Mouse (Mus musculus): ENCODE measurements around the gene Tmem52b. TPM values are rescaled to one million over a fixed set of nuclear protein-coding genes. Genes with fewer than 3 reads are reported as not detected.
A peak's percentile ranks its signal among the peaks of the same experiment; 100 is the strongest.

Tmem52b gene
- polyA plus RNA-seq, 1 experiment from 2014 or later = not detected

DNA sequence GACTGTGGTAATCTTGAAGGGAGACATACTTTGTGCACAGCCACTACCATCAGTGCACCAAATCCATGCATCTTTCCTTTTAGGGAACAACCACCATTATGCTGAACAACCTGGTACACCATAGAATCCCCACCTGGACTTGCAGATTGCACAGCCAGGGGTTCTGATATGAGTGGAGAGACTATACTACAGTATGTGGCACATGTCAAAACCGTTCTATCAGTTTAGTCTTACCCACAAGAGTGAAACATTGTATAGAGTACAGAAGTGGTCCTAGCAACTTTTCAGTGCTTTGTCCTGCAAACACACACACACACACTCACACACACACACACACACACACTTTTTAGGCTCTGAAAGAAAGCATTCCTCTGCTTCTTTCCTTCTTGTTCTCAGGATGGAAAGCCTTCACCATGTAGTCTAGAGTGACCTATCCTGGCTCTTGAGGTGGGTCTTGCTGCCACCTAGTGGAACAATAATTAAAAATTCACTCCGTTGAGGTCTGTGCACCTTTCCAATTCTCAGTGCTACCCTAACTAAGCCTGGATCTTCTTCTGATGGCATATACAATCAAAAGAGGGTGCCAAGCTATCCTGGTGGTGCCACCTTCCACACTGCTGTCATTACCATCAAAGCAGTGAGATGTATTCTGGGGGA, 5.5 kb downstream of the Tmem52b start:
- Histone ChIP-seq H3K4me3 (ENCODE audit: low read depth, low read length) (no peak overlapping the region), H3K27ac (replicated peaks; ENCODE audit: low read depth, low read length) (no peak overlapping the region), H3K36me3 (ENCODE audit: control insufficient read depth, insufficient read depth, low read length) (no peaks in the 10 kb centered on the region), H3K27me3 (ENCODE audit: control insufficient read depth, insufficient read depth, low read length) (no peaks in the 10 kb centered on the region), H3K9ac (ENCODE audit: low read length) (no peak overlapping the region), H3K9me3 (ENCODE audit: control insufficient read depth, low read length) (no peaks in the 10 kb centered on the region), H3K4me2 (ENCODE audit: low read depth, severe bottlenecking) (no peak overlapping the region), H3K4me1 (ENCODE audit: control insufficient read depth, insufficient read depth, low read length) (no peaks in the 10 kb centered on the region)
- ATAC-seq (ENCODE audit: insufficient number of reproducible peaks, low FRiP score, low TSS enrichment, low read depth) (peak; percentile 72; the same call in 1 of the 2 replicates), DNase-seq (ENCODE audit: low spot score) (peak; percentile 30)
- WGBS = 48% methylated on average over 2 of the region's 2 CpGs

DNA sequence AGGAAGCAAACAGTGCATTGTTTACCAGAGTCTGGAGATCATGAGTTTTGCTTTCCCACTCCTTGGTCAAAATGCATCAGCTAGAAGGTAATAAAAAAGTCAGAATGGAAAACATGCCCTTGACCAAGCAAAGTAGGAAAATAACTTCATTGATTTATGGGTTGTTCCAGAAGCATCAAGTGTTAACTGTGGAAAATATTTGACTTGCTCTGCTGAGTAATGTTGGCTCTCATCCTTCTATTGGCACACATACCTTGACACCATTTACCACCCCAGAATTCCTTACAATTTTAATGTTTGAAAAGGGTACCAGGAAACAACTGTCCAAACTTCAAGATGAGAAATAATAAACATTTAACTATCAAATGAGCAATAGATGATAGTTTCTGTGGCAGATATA, 13.7 kb downstream of the Tmem52b start:
- Histone ChIP-seq H3K4me3 (ENCODE audit: low read depth, low read length) (no peak overlapping the region), H3K36me3 (ENCODE audit: control insufficient read depth, insufficient read depth, low read length) (no peaks in the 10 kb centered on the region), H3K9me3 (ENCODE audit: control insufficient read depth, low read length) (no peaks in the 10 kb centered on the region), H3K9ac (ENCODE audit: low read length) (no peak overlapping the region), H3K4me2 (ENCODE audit: low read depth, severe bottlenecking) (no peak overlapping the region), H3K27me3 (ENCODE audit: control insufficient read depth, insufficient read depth, low read length) (no peaks in the 10 kb centered on the region), H3K4me1 (ENCODE audit: control insufficient read depth, insufficient read depth, low read length) (no peaks in the 10 kb centered on the region), H3K27ac (replicated peaks; ENCODE audit: low read depth, low read length) (no peak overlapping the region)
- ATAC-seq (ENCODE audit: insufficient number of reproducible peaks, low FRiP score, low TSS enrichment, low read depth) (no peak), DNase-seq (ENCODE audit: low spot score) (no peak)

DNA sequence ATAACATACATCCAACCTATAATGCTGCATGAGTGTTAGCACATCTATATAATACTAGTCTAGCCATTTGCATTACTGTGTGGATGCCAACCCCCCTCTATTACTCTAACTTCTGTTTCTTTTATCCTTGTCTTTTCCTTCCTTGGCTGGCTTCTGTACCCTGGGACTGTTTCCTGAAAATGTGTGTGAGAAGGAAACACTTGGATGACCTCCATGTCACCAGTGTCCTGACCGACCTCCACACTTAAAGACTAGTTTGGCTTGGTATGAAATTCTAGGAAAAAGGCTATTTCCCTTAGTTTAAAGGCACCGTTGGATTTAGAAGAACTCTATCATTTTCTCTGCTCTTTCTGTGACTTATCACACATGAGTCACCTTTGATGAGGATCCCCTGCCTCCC, 15.1 kb downstream of the Tmem52b start:
- Histone ChIP-seq H3K9me3 (ENCODE audit: control insufficient read depth, low read length) (no peaks in the 10 kb centered on the region), H3K4me1 (ENCODE audit: control insufficient read depth, insufficient read depth, low read length) (no peaks in the 10 kb centered on the region), H3K9ac (ENCODE audit: low read length) (no peak overlapping the region), H3K27ac (replicated peaks; ENCODE audit: low read depth, low read length) (no peak overlapping the region), H3K4me2 (ENCODE audit: low read depth, severe bottlenecking) (no peak overlapping the region), H3K4me3 (ENCODE audit: low read depth, low read length) (no peak overlapping the region), H3K27me3 (ENCODE audit: control insufficient read depth, insufficient read depth, low read length) (no peaks in the 10 kb centered on the region), H3K36me3 (ENCODE audit: control insufficient read depth, insufficient read depth, low read length) (no peaks in the 10 kb centered on the region)
- DNase-seq (ENCODE audit: low spot score) (no peak), ATAC-seq (ENCODE audit: insufficient number of reproducible peaks, low FRiP score, low TSS enrichment, low read depth) (no peak)
- WGBS = 88% methylated on average over 2 of the region's 2 CpGs

DNA sequence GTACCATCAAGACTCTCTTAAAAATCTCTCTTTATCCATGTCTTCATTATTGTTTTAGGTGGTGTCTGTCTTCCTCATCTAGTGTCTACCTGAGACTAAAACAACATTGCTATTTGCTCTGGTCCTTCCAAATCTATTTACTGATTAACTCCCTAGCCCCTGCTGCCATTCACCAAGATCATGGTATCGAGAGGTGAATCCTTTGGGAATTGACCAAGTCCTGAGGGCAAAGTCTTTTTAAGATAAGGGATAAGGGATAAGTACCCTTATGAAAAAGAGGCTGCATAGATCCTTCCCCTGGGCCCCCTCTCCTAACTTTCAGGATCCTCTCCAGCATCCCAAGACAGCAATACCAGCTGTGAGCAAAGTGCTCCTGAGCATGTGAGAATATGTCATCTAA, 17.2 kb downstream of the Tmem52b start:
- H3K36me3 ChIP-seq (ENCODE audit: control insufficient read depth, insufficient read depth, low read length) = no peaks in the 10 kb centered on the region
- no peaks in the 10 kb centered on the region for H3K27me3 ChIP-seq (ENCODE audit: control insufficient read depth, insufficient read depth, low read length)
- no peak overlapping the region for H3K27ac ChIP-seq (replicated peaks; ENCODE audit: low read depth, low read length)
- 94% methylated on average over 1 of the region's 1 CpGs for WGBS
- H3K4me1 ChIP-seq (ENCODE audit: control insufficient read depth, insufficient read depth, low read length) = peaks cover 2% of the 10 kb centered on the region; the same call in 1 of the 2 replicates
- ATAC-seq (ENCODE audit: insufficient number of reproducible peaks, low FRiP score, low TSS enrichment, low read depth) (no peak), DNase-seq (ENCODE audit: low spot score) (no peak)
- H3K4me3 ChIP-seq (ENCODE audit: low read depth, low read length) = no peak overlapping the region
- no peaks in the 10 kb centered on the region for H3K9me3 ChIP-seq (ENCODE audit: control insufficient read depth, low read length)
- no peak overlapping the region for H3K9ac ChIP-seq (ENCODE audit: low read length)
- H3K4me2 ChIP-seq (ENCODE audit: low read depth, severe bottlenecking) = no peak overlapping the region

DNA sequence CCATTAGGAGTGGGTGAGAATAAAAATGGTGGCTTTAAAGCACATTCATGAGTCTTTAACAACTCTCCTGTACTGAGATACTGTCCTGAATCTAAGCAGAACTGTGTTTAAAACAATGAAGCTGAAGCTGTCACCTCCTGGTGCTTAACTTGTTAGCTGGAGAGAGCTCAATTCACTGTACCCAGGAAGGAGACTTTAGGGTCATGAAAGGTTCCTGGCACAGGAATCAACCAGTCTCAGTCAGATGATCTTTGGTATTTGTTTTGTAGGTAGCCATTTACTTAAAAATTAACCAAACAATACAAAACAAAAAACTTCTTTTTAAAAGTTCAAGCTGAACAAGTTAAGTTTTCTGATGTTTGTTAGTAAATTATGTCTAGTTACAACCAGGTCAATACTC, 17.9 kb downstream of the Tmem52b start:
- H3K27me3 ChIP-seq (ENCODE audit: control insufficient read depth, insufficient read depth, low read length) = no peaks in the 10 kb centered on the region
- no peak overlapping the region for H3K27ac ChIP-seq (replicated peaks; ENCODE audit: low read depth, low read length)
- ATAC-seq (ENCODE audit: insufficient number of reproducible peaks, low FRiP score, low TSS enrichment, low read depth) (no peak), DNase-seq (ENCODE audit: low spot score) (no peak)
- H3K4me1 ChIP-seq (ENCODE audit: control insufficient read depth, insufficient read depth, low read length) = peaks cover 6% of the 10 kb centered on the region; the same call in 1 of the 2 replicates
- H3K9ac ChIP-seq (ENCODE audit: low read length) = no peak overlapping the region
- H3K4me2 ChIP-seq (ENCODE audit: low read depth, severe bottlenecking) = no peak overlapping the region
- H3K36me3 ChIP-seq (ENCODE audit: control insufficient read depth, insufficient read depth, low read length) = no peaks in the 10 kb centered on the region
- no peaks in the 10 kb centered on the region for H3K9me3 ChIP-seq (ENCODE audit: control insufficient read depth, low read length)
- no peak overlapping the region for H3K4me3 ChIP-seq (ENCODE audit: low read depth, low read length)

DNA sequence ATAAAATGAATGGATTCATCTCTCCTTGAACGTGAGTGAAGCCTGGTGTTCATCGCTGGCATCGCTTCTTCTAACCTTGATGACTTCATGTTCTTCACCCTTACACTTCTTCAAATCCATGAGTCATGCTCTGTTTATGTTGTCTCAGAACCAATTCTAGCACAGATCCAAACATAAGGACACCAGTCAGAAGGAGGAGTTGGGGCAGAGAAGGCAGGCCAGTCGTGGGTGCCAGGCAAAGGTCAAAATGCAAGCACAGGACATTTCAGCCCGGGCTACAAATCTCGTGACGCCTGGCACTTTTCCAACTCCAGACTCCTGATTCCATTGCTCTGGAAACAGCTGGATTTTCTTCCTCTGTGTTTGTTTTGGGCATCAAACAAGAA, 20.2 kb downstream of the Tmem52b start:
- no peaks in the 10 kb centered on the region for H3K9me3 ChIP-seq (ENCODE audit: control insufficient read depth, low read length)
- DNase-seq (ENCODE audit: low spot score) = peak; percentile 53
- H3K27me3 ChIP-seq (ENCODE audit: control insufficient read depth, insufficient read depth, low read length) = no peaks in the 10 kb centered on the region
- peak overlapping the region; percentile 90; the same call in 1 of the 2 replicates for H3K4me2 ChIP-seq (ENCODE audit: low read depth, severe bottlenecking)
- peak overlapping the region; percentile 74 for H3K4me3 ChIP-seq (ENCODE audit: low read depth, low read length)
- H3K36me3 ChIP-seq (ENCODE audit: control insufficient read depth, insufficient read depth, low read length) = no peaks in the 10 kb centered on the region
- peak; percentile 16; the same call in 1 of the 2 replicates for ATAC-seq (ENCODE audit: insufficient number of reproducible peaks, low FRiP score, low TSS enrichment, low read depth)
- WGBS = 32% methylated on average over 7 of the region's 7 CpGs
- peaks cover 6% of the 10 kb centered on the region; the same call in 1 of the 2 replicates for H3K4me1 ChIP-seq (ENCODE audit: control insufficient read depth, insufficient read depth, low read length)
- H3K27ac ChIP-seq (replicated peaks; ENCODE audit: low read depth, low read length) = no peak overlapping the region
- H3K9ac ChIP-seq (ENCODE audit: low read length) = peak overlapping the region; percentile 30; the same call in 1 of the 2 replicates

DNA sequence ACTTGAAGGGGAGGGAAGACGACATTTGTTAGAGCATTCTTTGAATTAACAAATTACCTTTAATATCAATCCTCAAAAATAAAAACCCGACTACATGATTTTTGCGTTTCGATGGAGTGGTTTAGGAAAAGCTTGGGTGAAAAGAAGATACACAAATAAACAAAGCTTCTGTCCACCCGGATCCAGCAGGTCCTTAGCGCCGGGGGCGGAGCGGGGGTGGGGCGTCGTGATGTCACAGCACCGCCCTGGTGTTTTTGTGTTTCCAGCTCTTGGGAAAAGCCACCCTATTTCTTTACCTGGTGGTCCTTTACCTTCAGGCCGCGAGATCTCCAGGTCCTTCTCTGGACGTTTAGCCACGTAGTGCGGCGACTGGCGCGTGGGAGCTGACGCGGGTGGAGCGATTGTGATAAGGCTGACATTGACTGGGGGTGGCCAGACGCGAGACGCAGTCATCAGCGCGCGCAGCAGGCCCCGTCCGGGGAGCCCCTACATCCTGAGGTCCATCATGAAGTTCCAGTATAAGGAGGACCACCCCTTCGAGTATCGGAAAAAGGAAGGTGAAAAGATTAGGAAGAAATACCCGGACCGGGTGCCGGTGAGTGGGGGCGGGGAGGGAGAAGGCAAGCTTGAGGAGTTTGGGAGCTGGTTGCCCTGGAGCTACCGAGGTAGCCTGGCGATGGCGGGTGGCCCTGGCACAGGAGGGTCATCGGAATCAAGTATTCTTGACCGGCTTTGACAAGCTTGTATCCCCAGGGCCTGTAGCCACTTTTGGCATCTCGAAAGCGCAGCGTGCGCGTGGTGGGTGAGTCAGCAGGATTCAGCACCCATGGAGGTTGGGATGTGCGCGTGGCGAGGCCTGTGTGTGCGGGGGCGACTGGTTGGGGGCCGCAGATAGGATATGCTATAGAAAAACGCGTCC, 20.8 kb downstream of the Tmem52b start, which contains the start of gene Gabarapl1:
Gabarapl1 (plus strand) TSS at position 219 of the 919 bp plus-strand sequence.
- peak; percentile 86 for DNase-seq (ENCODE audit: low spot score)

GRCm38 (mm10) chr6:129534057-129534456, 21.7 kb downstream of the Tmem52b start:
- H3K4me3 ChIP-seq (ENCODE audit: low read depth, low read length) = peak overlapping the region; percentile 74
- peak overlapping the region; percentile 90 for H3K4me2 ChIP-seq (ENCODE audit: low read depth, severe bottlenecking)
- peaks cover 6% of the 10 kb centered on the region; the same call in 1 of the 2 replicates for H3K4me1 ChIP-seq (ENCODE audit: control insufficient read depth, insufficient read depth, low read length)
- no peak for DNase-seq (ENCODE audit: low spot score)
- no peaks in the 10 kb centered on the region for H3K36me3 ChIP-seq (ENCODE audit: control insufficient read depth, insufficient read depth, low read length)
- 17% methylated on average over 9 of the region's 9 CpGs for WGBS
- ATAC-seq (ENCODE audit: insufficient number of reproducible peaks, low FRiP score, low TSS enrichment, low read depth) = peak; percentile 33; the same call in 1 of the 2 replicates
- 0 out of 2 replicates have a peak overlapping the region, but pooled peaks have one; percentile 27 for H3K9ac ChIP-seq (ENCODE audit: low read length)
- no peak overlapping the region for H3K27ac ChIP-seq (replicated peaks; ENCODE audit: low read depth, low read length)
- H3K9me3 ChIP-seq (ENCODE audit: control insufficient read depth, low read length) = no peaks in the 10 kb centered on the region
- no peaks in the 10 kb centered on the region for H3K27me3 ChIP-seq (ENCODE audit: control insufficient read depth, insufficient read depth, low read length)

More for the DNA sequence above, 20.8 kb downstream of the Tmem52b start, which contains the start of gene Gabarapl1:
- Histone ChIP-seq H3K9ac (ENCODE audit: low read length) (peak within 1 kb of the TSS; percentile 76), H3K27ac (replicated peaks; ENCODE audit: low read depth, low read length) (no peak within 1 kb of the TSS), H3K4me3 (ENCODE audit: low read depth, low read length) (peak within 1 kb of the TSS; percentile 74), H3K4me1 (ENCODE audit: control insufficient read depth, insufficient read depth, low read length) (peaks cover 6% of the 10 kb centered on the region; the same call in 1 of the 2 replicates), H3K36me3 (ENCODE audit: control insufficient read depth, insufficient read depth, low read length) (no peaks in the 10 kb centered on the region), H3K9me3 (ENCODE audit: control insufficient read depth, low read length) (no peaks in the 10 kb centered on the region), H3K4me2 (ENCODE audit: low read depth, severe bottlenecking) (peak within 1 kb of the TSS; percentile 90), H3K27me3 (ENCODE audit: control insufficient read depth, insufficient read depth, low read length) (no peaks in the 10 kb centered on the region)
- ATAC-seq (ENCODE audit: insufficient number of reproducible peaks, low FRiP score, low TSS enrichment, low read depth) = peak; percentile 84
- under 1% methylated on average over 55 of the region's 55 CpGs for WGBS

All from limb, embryonic 11.5 days (tissue).